Mouse (Mus musculus): ENCODE measurements around the gene Olfr653.

GRCm38 (mm10) chr7:104560601-104561000 lies 16.5 kb upstream of the Olfr653 start, which contains the start of gene Olfr652:
- no peak for TF ChIP-seq GATA1 (IDR thresholded peaks at IDR 0.05; ENCODE audit: low read length)
- TF ChIP-seq TAL1 (IDR thresholded peaks at IDR 0.05; ENCODE audit: low read length): no peak
